Mouse (Mus musculus): ENCODE data around the gene Rai1.

DNA sequence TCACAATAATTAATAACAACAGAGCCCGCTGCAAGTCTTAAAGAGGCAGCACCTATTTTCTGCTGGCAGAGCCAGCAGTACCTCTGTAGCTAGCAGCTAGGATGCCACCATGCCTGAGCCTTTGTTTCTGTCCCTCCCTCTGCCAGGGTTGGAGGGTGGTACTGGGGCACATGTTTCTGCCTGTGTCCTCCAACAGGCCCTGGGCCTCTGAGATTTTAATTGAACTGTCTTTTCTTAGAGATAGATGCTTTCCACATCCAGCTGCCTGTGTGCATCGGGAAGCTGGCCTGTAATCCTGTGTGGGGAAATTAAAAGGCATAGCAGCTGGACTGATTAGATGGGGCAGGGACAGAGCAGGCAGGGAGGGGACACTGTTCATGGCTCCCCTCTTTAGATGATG is 77.9 kb downstream of the Rai1 start:
- TF ChIP-seq CTCF (IDR thresholded peaks at IDR 0.05; ENCODE audit: low read depth, low read length) (no peak), POLR2A (IDR thresholded peaks at IDR 0.05; ENCODE audit: extremely low read depth, insufficient read depth, low read length) (no peak)
